Mouse (Mus musculus) liver, embryonic 16.5 days (tissue): Measurements from ENCODE around the gene Wdr60. TPM values are rescaled to one million over a fixed set of nuclear protein-coding genes. Genes with fewer than 3 reads are reported as not detected.

Experiments used
- ATAC-seq: fragments of 200-750 bp; cut with Nextera tagmentation; 2 replicates; pipeline ENCODE4 v1.8.0; 2017; ENCODE audit warnings: low read depth, mild to moderate bottlenecking, moderate number of reproducible peaks, moderate library complexity
- H3K27ac ChIP-seq: fragments of 300-500 bp; sonication (generic); 2 replicates; pipeline ENCODE4 v1.5.1; 2014; ENCODE audit warnings: mild to moderate bottlenecking, low read length
- H3K27me3 ChIP-seq: fragments of 300-500 bp; sonication (generic); 2 replicates; pipeline ENCODE4 v1.6.1; 2014; ENCODE audit warnings: low read depth, low read length, mixed read lengths; ENCODE audit not compliant: control insufficient read depth, insufficient read depth
- H3K36me3 ChIP-seq: fragments of 300-500 bp; sonication (generic); 2 replicates; pipeline ENCODE4 v1.6.1; 2014; ENCODE audit warnings: mild to moderate bottlenecking; ENCODE audit not compliant: control insufficient read depth, insufficient read depth
- H3K4me1 ChIP-seq: fragments of 300-500 bp; sonication (generic); 2 replicates; pipeline ENCODE4 v1.6.1; 2014; ENCODE audit warnings: low read depth, low read length, mixed read lengths; ENCODE audit not compliant: control insufficient read depth
- H3K4me2 ChIP-seq: fragments of 300-500 bp; sonication (generic); 2 replicates; pipeline ENCODE4 v1.6.1; 2014; ENCODE audit warnings: low read depth, low read length, mixed read lengths
- H3K4me3 ChIP-seq: fragments of 300-500 bp; sonication (generic); 2 replicates; pipeline ENCODE4 v1.5.1; 2014; ENCODE audit warnings: low read depth, mild to moderate bottlenecking, low read length
- H3K9ac ChIP-seq: fragments of 300-500 bp; sonication (generic); 2 replicates; pipeline ENCODE4 v1.6.1; 2014; ENCODE audit warnings: low read depth, low read length
- H3K9me3 ChIP-seq: fragments of 300-500 bp; sonication (generic); replicated peaks from 2 replicates; pipeline ENCODE4 v1.6.1; 2016; ENCODE audit warnings: low read length; ENCODE audit not compliant: control insufficient read depth
- WGBS: fragments of 180-500 bp; shearing (Covaris S2); extraction: QIAGEN DNeasy Blood & Tissue Kit; methylation state at CpG from one replicate; pipeline ENCODE4 v1.1.7; 2014; ENCODE audit not compliant: insufficient replicate concordance; 5-methylcytosine and 5-hydroxymethylcytosine counted together
- polyA plus RNA-seq: library from polyadenylated mRNA; unstranded; fragments of >200 nt; fragmentation: Nextera tagmentation; extraction: Ambion mirVana; gene quantifications from 2 replicates; pipeline ENCODE4 v1.2.1, GENCODE M21; 2015

The Wdr60 gene
- polyA plus RNA-seq = 2.8 and 3.0 TPM in 2 replicates

- Histone ChIP-seq H3K4me1 (peaks cover 15% of the 10 kb centered on the region), H3K27ac (peak within 1 kb of the TSS; percentile 53; the same call in 1 of the 2 replicates), H3K4me2 (peak within 1 kb of the TSS; percentile 94), H3K9ac (peak within 1 kb of the TSS; percentile 78), H3K9me3 (no peaks in the 10 kb centered on the region), H3K4me3 (peak within 1 kb of the TSS; percentile 72), H3K27me3 (no peaks in the 10 kb centered on the region), H3K36me3 (no peaks in the 10 kb centered on the region)
- WGBS = 4% methylated on average over 47 of the region's 47 CpGs
- ATAC-seq = peak; percentile 99
Observed at GRCm38 (mm10) chr12:116262555-116263341, at the start of gene Wdr60. Wdr60 (minus strand) TSS chr12:116263022.

DNA sequence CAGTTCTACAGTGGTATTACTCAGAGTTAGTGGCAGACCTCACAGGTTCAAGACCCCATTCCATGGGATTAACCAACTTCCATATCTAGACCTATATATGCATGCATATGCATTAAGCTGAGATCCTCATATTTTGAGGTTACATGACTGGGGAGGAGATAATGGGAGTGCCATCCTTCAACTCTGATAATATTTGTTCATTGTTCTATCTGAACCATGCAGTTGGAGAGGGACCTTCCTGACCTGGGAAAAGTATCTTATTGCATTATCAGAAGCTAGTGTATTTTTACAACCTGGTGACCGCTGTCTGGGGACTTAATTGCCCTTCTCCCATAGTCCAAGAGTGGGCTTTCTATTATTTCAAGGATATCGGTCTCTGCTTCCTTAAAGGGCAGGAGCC lies 45.8 kb upstream of the Wdr60 start:
- no peak overlapping the region for H3K4me3 ChIP-seq
- H3K36me3 ChIP-seq = no peaks in the 10 kb centered on the region
- H3K9ac ChIP-seq = no peak overlapping the region
- H3K27me3 ChIP-seq = no peaks in the 10 kb centered on the region
- no peaks in the 10 kb centered on the region for H3K9me3 ChIP-seq
- no peak overlapping the region for H3K4me2 ChIP-seq
- no peak overlapping the region for H3K27ac ChIP-seq
- WGBS = 39% methylated on average over 2 of the region's 2 CpGs
- peaks cover 4% of the 10 kb centered on the region for H3K4me1 ChIP-seq
- ATAC-seq = 0 out of 2 replicates have a peak, but pooled peaks have one; percentile 39

DNA sequence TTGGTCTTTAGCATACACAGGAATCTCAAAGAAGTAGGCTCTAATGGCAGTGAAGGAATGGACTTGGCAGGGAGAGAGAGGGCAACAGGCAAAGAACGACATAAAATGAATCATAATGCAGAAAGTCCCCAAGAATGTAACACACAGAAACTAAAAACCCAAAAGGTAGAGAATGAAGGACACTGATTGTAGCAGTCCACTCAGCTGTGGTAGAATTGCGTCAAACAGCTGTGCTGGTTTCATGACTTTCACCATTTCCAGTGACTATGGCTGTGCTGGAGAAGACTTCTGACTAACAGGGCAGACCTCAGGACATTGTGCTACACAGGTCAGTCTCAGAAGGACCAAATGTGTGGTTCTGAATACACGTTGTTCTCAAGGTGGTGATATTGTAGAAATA lies 45.0 kb upstream of the Wdr60 start:
- H3K9ac ChIP-seq = no peak overlapping the region
- ATAC-seq = no peak

GRCm38 (mm10) chr12:116306042-116306441 lies 43.2 kb upstream of the Wdr60 start:
- 83% methylated on average over 1 of the region's 1 CpGs for WGBS

More for the DNA sequence above, 45.0 kb upstream of the Wdr60 start:
- Histone ChIP-seq H3K4me3 (no peak overlapping the region), H3K27me3 (no peaks in the 10 kb centered on the region), H3K9me3 (no peaks in the 10 kb centered on the region), H3K4me2 (no peak overlapping the region), H3K4me1 (peaks cover 4% of the 10 kb centered on the region), H3K36me3 (no peaks in the 10 kb centered on the region), H3K27ac (no peak overlapping the region)
- 68% methylated on average over 3 of the region's 3 CpGs for WGBS

DNA sequence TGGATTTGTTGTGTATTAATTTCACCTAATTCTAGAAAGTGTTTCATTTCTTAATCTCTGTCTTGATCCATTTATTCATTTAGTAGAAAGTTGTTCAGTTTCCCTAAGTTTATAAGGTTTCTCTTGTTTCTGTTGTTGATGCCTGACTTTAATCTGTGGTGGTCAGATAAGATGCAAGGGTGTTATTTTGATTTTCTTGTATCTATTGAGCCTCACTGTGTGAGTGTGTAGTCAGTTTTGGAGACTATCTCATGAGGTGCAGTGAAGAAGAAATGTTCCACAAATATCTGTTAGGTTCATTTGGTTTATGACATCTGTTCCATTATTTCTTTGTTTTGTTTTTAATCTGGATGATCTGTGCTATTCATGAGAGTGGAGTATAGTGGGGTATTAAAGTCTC lies 39.4 kb upstream of the Wdr60 start:
- no peaks in the 10 kb centered on the region for H3K36me3 ChIP-seq
- no peak overlapping the region for H3K4me2 ChIP-seq
- H3K27ac ChIP-seq = no peak overlapping the region
- H3K4me1 ChIP-seq = no peaks in the 10 kb centered on the region
- no peaks in the 10 kb centered on the region for H3K27me3 ChIP-seq
- no peak overlapping the region for H3K9ac ChIP-seq
- H3K9me3 ChIP-seq = no peaks in the 10 kb centered on the region
- ATAC-seq = no peak
- H3K4me3 ChIP-seq = no peak overlapping the region

More at GRCm38 (mm10) chr12:116306042-116306441, 43.2 kb upstream of the Wdr60 start:
- ATAC-seq = no peak
- H3K27ac ChIP-seq = no peak overlapping the region
- no peak overlapping the region for H3K4me3 ChIP-seq
- H3K27me3 ChIP-seq = no peaks in the 10 kb centered on the region
- no peak overlapping the region for H3K9ac ChIP-seq
- H3K4me2 ChIP-seq = no peak overlapping the region
- H3K9me3 ChIP-seq = no peaks in the 10 kb centered on the region
- peaks cover 4% of the 10 kb centered on the region for H3K4me1 ChIP-seq
- no peaks in the 10 kb centered on the region for H3K36me3 ChIP-seq

DNA sequence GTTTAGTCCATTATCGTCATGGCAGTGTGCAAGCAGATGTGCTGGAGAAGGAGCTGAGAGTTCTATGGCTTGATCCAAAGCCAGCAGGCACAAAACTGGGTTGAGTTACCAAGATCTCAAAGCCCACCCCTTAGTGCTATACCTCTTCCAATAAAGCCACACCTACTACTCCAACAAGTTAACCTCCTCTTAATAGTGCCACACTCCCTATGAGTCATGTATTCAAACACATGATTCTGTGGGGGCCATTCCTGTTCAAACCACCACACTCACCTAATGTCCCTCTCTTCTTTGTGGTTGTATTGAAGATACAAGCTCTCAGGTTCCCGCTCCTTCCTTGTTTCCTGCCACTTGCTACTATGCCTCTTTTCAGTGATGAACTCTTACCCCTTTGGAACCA lies 37.1 kb upstream of the Wdr60 start:
- 90% methylated on average over 2 of the region's 2 CpGs for WGBS
- no peaks in the 10 kb centered on the region for H3K9me3 ChIP-seq
- H3K27me3 ChIP-seq = no peaks in the 10 kb centered on the region
- H3K4me2 ChIP-seq = no peak overlapping the region
- no peak for ATAC-seq
- no peak overlapping the region for H3K4me3 ChIP-seq
- H3K36me3 ChIP-seq = no peaks in the 10 kb centered on the region
- no peak overlapping the region for H3K27ac ChIP-seq
- H3K4me1 ChIP-seq = no peaks in the 10 kb centered on the region
- no peak overlapping the region for H3K9ac ChIP-seq

GRCm38 (mm10) chr12:116293599-116294292 lies 30.9 kb upstream of the Wdr60 start:
- H3K4me3 ChIP-seq = no peak overlapping the region
- no peak overlapping the region for H3K9ac ChIP-seq
- no peak overlapping the region for H3K27ac ChIP-seq
- no peaks in the 10 kb centered on the region for H3K9me3 ChIP-seq
- no peaks in the 10 kb centered on the region for H3K36me3 ChIP-seq
- 68% methylated on average over 4 of the region's 4 CpGs for WGBS
- H3K4me2 ChIP-seq = no peak overlapping the region
- no peak for ATAC-seq
- no peaks in the 10 kb centered on the region for H3K4me1 ChIP-seq
- no peaks in the 10 kb centered on the region for H3K27me3 ChIP-seq

DNA sequence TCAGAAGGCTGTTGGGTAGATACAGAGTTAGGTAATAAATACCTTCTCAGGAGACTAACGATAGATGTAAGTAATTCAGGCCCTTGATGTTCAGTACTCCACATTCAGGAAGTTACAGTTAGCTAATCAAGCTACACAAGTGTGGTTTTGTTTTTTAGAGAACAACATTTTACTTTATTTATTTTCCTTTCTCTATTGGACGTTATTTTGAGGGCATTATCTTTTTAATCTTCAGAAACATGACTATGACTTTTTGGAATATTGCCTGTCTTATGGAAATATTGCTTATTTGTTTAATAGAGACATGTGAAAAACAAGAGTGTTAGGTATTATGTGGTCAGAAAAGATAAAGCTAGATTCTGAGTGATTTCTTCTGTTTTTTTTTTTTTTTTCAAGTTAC lies 30.4 kb upstream of the Wdr60 start:
- Histone ChIP-seq H3K4me2 (no peak overlapping the region), H3K27ac (no peak overlapping the region), H3K4me1 (no peaks in the 10 kb centered on the region), H3K27me3 (no peaks in the 10 kb centered on the region), H3K36me3 (no peaks in the 10 kb centered on the region), H3K4me3 (no peak overlapping the region), H3K9ac (no peak overlapping the region), H3K9me3 (no peaks in the 10 kb centered on the region)
- no peak for ATAC-seq
- 20% methylated on average over 2 of the region's 2 CpGs for WGBS

DNA sequence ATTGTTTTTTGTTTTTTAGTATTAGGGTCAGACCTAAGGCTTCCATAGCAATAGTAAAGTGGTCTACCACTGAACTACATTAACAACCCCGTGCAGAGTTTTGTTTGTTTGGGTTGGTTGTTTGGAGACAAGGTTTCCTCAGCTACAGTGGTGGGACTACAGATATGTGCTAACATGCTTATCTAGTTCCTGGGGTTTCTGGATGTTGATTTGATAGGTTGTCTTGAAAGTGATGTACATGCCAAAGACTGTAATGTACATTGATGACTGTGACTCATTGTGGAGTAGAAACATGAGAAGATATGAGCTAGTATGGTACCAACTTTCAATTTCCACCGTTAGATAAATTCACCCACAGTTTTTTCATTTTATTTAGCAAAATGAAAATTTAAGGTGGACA lies 20.7 kb upstream of the Wdr60 start:
- Histone ChIP-seq H3K4me1 (peaks cover 19% of the 10 kb centered on the region), H3K27ac (no peak overlapping the region), H3K36me3 (no peaks in the 10 kb centered on the region), H3K27me3 (no peaks in the 10 kb centered on the region), H3K4me3 (0 out of 2 replicates have a peak overlapping the region, but pooled peaks have one; percentile 12), H3K9me3 (no peaks in the 10 kb centered on the region), H3K4me2 (peak overlapping the region; percentile 68), H3K9ac (no peak overlapping the region)
- WGBS = 20% methylated on average over 2 of the region's 2 CpGs
- ATAC-seq = no peak
